Mouse (Mus musculus): Measurements from ENCODE around the gene Dact2. TPM values are rescaled to one million over a fixed set of nuclear protein-coding genes. Genes with fewer than 3 reads are reported as not detected.

Dact2 gene
- polyA plus RNA-seq, 1 experiment from 2014 or later: 1.7 TPM

GRCm38 (mm10) chr17:14207093-14207561 is 3.0 kb upstream of the Dact2 start:
- 13% methylated on average over 5 of the region's 5 CpGs for WGBS
- no peak for ATAC-seq (ENCODE audit: insufficient number of reproducible peaks, low FRiP score)
- peaks cover 63% of the 10 kb centered on the region for H3K27me3 ChIP-seq (replicated peaks)

GRCm38 (mm10) chr17:14206062-14206461 is 2.0 kb upstream of the Dact2 start:
- Histone ChIP-seq H3K36me3 (no peaks in the 10 kb centered on the region), H3K4me2 (no peak overlapping the region), H3K4me3 (no peak overlapping the region), H3K27me3 (replicated peaks) (peaks cover 72% of the 10 kb centered on the region), H3K9me3 (replicated peaks) (no peaks in the 10 kb centered on the region), H3K4me1 (replicated peaks) (peaks cover 25% of the 10 kb centered on the region), H3K9ac (no peak overlapping the region), H3K27ac (ENCODE audit: poor library complexity, severe bottlenecking) (no peak overlapping the region)
- WGBS: 31% methylated on average over 3 of the region's 3 CpGs
- no peak; the same call in 1 of the 2 replicates for ATAC-seq (ENCODE audit: insufficient number of reproducible peaks, low FRiP score)

More at GRCm38 (mm10) chr17:14207093-14207561, 3.0 kb upstream of the Dact2 start:
- H3K4me1 ChIP-seq (replicated peaks): peaks cover 14% of the 10 kb centered on the region
- no peak overlapping the region for H3K4me2 ChIP-seq
- H3K27ac ChIP-seq (ENCODE audit: poor library complexity, severe bottlenecking): no peak overlapping the region
- H3K9me3 ChIP-seq (replicated peaks): no peaks in the 10 kb centered on the region
- no peak overlapping the region for H3K4me3 ChIP-seq
- H3K9ac ChIP-seq: no peak overlapping the region
- H3K36me3 ChIP-seq: no peaks in the 10 kb centered on the region

- H3K9me3 ChIP-seq (replicated peaks): no peaks in the 10 kb centered on the region
- whole genome bisulfite sequencing: 64% methylated on average over 3 of the region's 3 CpGs
- H3K27me3 ChIP-seq (replicated peaks): peaks cover 76% of the 10 kb centered on the region
- H3K9ac ChIP-seq: no peak overlapping the region
- H3K4me2 ChIP-seq: no peak overlapping the region
- no peak for ATAC-seq (ENCODE audit: insufficient number of reproducible peaks, low FRiP score)
- peaks cover 27% of the 10 kb centered on the region for H3K4me1 ChIP-seq (replicated peaks)
- no peaks in the 10 kb centered on the region for H3K36me3 ChIP-seq
- no peak overlapping the region for H3K4me3 ChIP-seq
- H3K27ac ChIP-seq (ENCODE audit: poor library complexity, severe bottlenecking): no peak overlapping the region
Observed at GRCm38 (mm10) chr17:14205236-14205635, 1.1 kb upstream of the Dact2 start.

- peak; percentile 66 for ATAC-seq (ENCODE audit: insufficient number of reproducible peaks, low FRiP score)
- H3K27ac ChIP-seq (ENCODE audit: poor library complexity, severe bottlenecking): peak overlapping the region; percentile 68
- peak overlapping the region; percentile 80 for H3K9ac ChIP-seq
- H3K27me3 ChIP-seq (replicated peaks): peaks cover 71% of the 10 kb centered on the region
- peak overlapping the region; percentile 95 for H3K4me2 ChIP-seq
- WGBS: under 1% methylated on average over 92 of the region's 97 CpGs
- H3K4me3 ChIP-seq: peak overlapping the region; percentile 80
- peaks cover 39% of the 10 kb centered on the region for H3K4me1 ChIP-seq (replicated peaks)
- H3K36me3 ChIP-seq: 0 out of 2 replicates have a peak, but pooled peaks cover under 1% of the 10 kb centered on the region
- no peaks in the 10 kb centered on the region for H3K9me3 ChIP-seq (replicated peaks)
Observed at GRCm38 (mm10) chr17:14203121-14203941, 773 bp downstream of the Dact2 start.

GRCm38 (mm10) chr17:14202291-14203030 is 1.6 kb downstream of the Dact2 start:
- no peak for ATAC-seq (ENCODE audit: insufficient number of reproducible peaks, low FRiP score)
- 4% methylated on average over 18 of the region's 18 CpGs for WGBS
- peak overlapping the region; percentile 80 for H3K4me3 ChIP-seq
- H3K9ac ChIP-seq: peak overlapping the region; percentile 80
- no peak overlapping the region for H3K27ac ChIP-seq (ENCODE audit: poor library complexity, severe bottlenecking)
- peaks cover 70% of the 10 kb centered on the region for H3K27me3 ChIP-seq (replicated peaks)
- H3K36me3 ChIP-seq: peaks cover 10% of the 10 kb centered on the region
- no peaks in the 10 kb centered on the region for H3K9me3 ChIP-seq (replicated peaks)
- peaks cover 39% of the 10 kb centered on the region for H3K4me1 ChIP-seq (replicated peaks)
- H3K4me2 ChIP-seq: peak overlapping the region; percentile 95

- Histone ChIP-seq H3K9me3 (replicated peaks) (no peaks in the 10 kb centered on the region), H3K9ac (0 out of 2 replicates have a peak overlapping the region, but pooled peaks have one; percentile 52), H3K4me2 (peak overlapping the region; percentile 95), H3K4me3 (peak overlapping the region; percentile 80), H3K27ac (ENCODE audit: poor library complexity, severe bottlenecking) (no peak overlapping the region), H3K4me1 (replicated peaks) (peaks cover 39% of the 10 kb centered on the region), H3K36me3 (peaks cover 19% of the 10 kb centered on the region), H3K27me3 (replicated peaks) (peaks cover 72% of the 10 kb centered on the region)
- ATAC-seq (ENCODE audit: insufficient number of reproducible peaks, low FRiP score): no peak
- WGBS: 11% methylated on average over 12 of the region's 12 CpGs
Observed at GRCm38 (mm10) chr17:14201281-14201787, 2.8 kb downstream of the Dact2 start.

- 90% methylated on average over 7 of the region's 7 CpGs for WGBS
Observed at GRCm38 (mm10) chr17:14200206-14200605, 3.9 kb downstream of the Dact2 start.

GRCm38 (mm10) chr17:14199621-14200020 is 4.5 kb downstream of the Dact2 start:
- ATAC-seq (ENCODE audit: insufficient number of reproducible peaks, low FRiP score): no peak
- H3K27me3 ChIP-seq (replicated peaks): peaks cover 69% of the 10 kb centered on the region

More at GRCm38 (mm10) chr17:14200206-14200605, 3.9 kb downstream of the Dact2 start:
- H3K9ac ChIP-seq: no peak overlapping the region
- ATAC-seq (ENCODE audit: insufficient number of reproducible peaks, low FRiP score): no peak
- H3K4me3 ChIP-seq: no peak overlapping the region
- peaks cover 39% of the 10 kb centered on the region for H3K4me1 ChIP-seq (replicated peaks)
- no peak overlapping the region for H3K4me2 ChIP-seq
- H3K9me3 ChIP-seq (replicated peaks): no peaks in the 10 kb centered on the region
- H3K27ac ChIP-seq (ENCODE audit: poor library complexity, severe bottlenecking): no peak overlapping the region
- H3K36me3 ChIP-seq: peaks cover 29% of the 10 kb centered on the region
- H3K27me3 ChIP-seq (replicated peaks): peaks cover 74% of the 10 kb centered on the region

GRCm38 (mm10) chr17:14192924-14193323 is 11.2 kb downstream of the Dact2 start:
- peaks cover 24% of the 10 kb centered on the region for H3K36me3 ChIP-seq
- no peak for ATAC-seq (ENCODE audit: insufficient number of reproducible peaks, low FRiP score)
- H3K27me3 ChIP-seq (replicated peaks): peaks cover 42% of the 10 kb centered on the region
- H3K4me1 ChIP-seq (replicated peaks): 0 out of 2 replicates have a peak, but pooled peaks cover 4% of the 10 kb centered on the region
- 0 out of 2 replicates have a peak, but pooled peaks cover 3% of the 10 kb centered on the region for H3K9me3 ChIP-seq (replicated peaks)
- H3K4me2 ChIP-seq: no peak overlapping the region
- no peak overlapping the region for H3K4me3 ChIP-seq
- 64% methylated on average over 9 of the region's 9 CpGs for WGBS
- no peak overlapping the region for H3K9ac ChIP-seq
- H3K27ac ChIP-seq (ENCODE audit: poor library complexity, severe bottlenecking): no peak overlapping the region

More at GRCm38 (mm10) chr17:14199621-14200020, 4.5 kb downstream of the Dact2 start:
- no peak overlapping the region for H3K27ac ChIP-seq (ENCODE audit: poor library complexity, severe bottlenecking)
- no peak overlapping the region for H3K4me3 ChIP-seq
- 50% methylated on average over 4 of the region's 4 CpGs for WGBS
- H3K4me2 ChIP-seq: no peak overlapping the region
- H3K36me3 ChIP-seq: peaks cover 29% of the 10 kb centered on the region
- H3K4me1 ChIP-seq (replicated peaks): peaks cover 39% of the 10 kb centered on the region
- H3K9me3 ChIP-seq (replicated peaks): no peaks in the 10 kb centered on the region
- H3K9ac ChIP-seq: no peak overlapping the region

- no peak for ATAC-seq (ENCODE audit: insufficient number of reproducible peaks, low FRiP score)
- WGBS: 73% methylated on average over 4 of the region's 4 CpGs
- peaks cover 19% of the 10 kb centered on the region for H3K36me3 ChIP-seq
- H3K9ac ChIP-seq: no peak overlapping the region
- H3K27me3 ChIP-seq (replicated peaks): peaks cover 42% of the 10 kb centered on the region
- 0 out of 2 replicates have a peak, but pooled peaks cover 5% of the 10 kb centered on the region for H3K4me1 ChIP-seq (replicated peaks)
- H3K27ac ChIP-seq (ENCODE audit: poor library complexity, severe bottlenecking): no peak overlapping the region
- no peak overlapping the region for H3K4me2 ChIP-seq
- H3K4me3 ChIP-seq: no peak overlapping the region
- H3K9me3 ChIP-seq (replicated peaks): 0 out of 2 replicates have a peak, but pooled peaks cover 3% of the 10 kb centered on the region
Observed at GRCm38 (mm10) chr17:14192432-14192831, 11.7 kb downstream of the Dact2 start.

- H3K9ac ChIP-seq: no peak overlapping the region
- no peak overlapping the region for H3K27ac ChIP-seq (ENCODE audit: poor library complexity, severe bottlenecking)
- H3K4me1 ChIP-seq (replicated peaks): peaks cover 10% of the 10 kb centered on the region; the same call in 1 of the 2 replicates
- H3K36me3 ChIP-seq: no peaks in the 10 kb centered on the region
- no peaks in the 10 kb centered on the region for H3K9me3 ChIP-seq (replicated peaks)
- H3K4me2 ChIP-seq: no peak overlapping the region
- H3K4me3 ChIP-seq: no peak overlapping the region
- peaks cover 53% of the 10 kb centered on the region for H3K27me3 ChIP-seq (replicated peaks)
- ATAC-seq (ENCODE audit: insufficient number of reproducible peaks, low FRiP score): no peak
Observed at GRCm38 (mm10) chr17:14188455-14188854, 15.6 kb downstream of the Dact2 start.

Data from heart, embryonic 12.5 days (tissue).